Mouse (Mus musculus) lung, embryonic 15.5 days (tissue): ENCODE measurements around the gene Synm. TPM values are rescaled to one million over a fixed set of nuclear protein-coding genes. Genes with fewer than 3 reads are reported as not detected.

Experiments used
- microRNA-seq: library from miRNA; unstranded; fragments of <30 nt; microRNA quantifications from one replicate; pipeline ENCODE4, GENCODE M21; 2016
- polyA plus RNA-seq: library from polyadenylated mRNA; unstranded; fragments of >200 nt; fragmentation: Nextera tagmentation; extraction: Ambion mirVana; gene quantifications from 2 replicates; pipeline ENCODE4 v1.2.1, GENCODE M21; 2015

The Synm gene
- polyA plus RNA-seq, 1 experiment from 2014 or later: 12.7 TPM

Small RNA genes lying within 50 kb of the gene (microRNA-seq; reads per million reads assigned to microRNA genes)
- not detected for gene Gm23844

Other genes starting within 250 kb of the Synm start
- gene Lrrc28, start 114.5 kb downstream of the Synm start, polyA plus RNA-seq: 12.7 and 14.5 TPM in 2 replicates
- 26.8 and 29.0 TPM in 2 replicates for gene Ttc23, start 112.3 kb downstream of the Synm start, polyA plus RNA-seq
- gene Igf1r, start 193.1 kb upstream of the Synm start, polyA plus RNA-seq: 18.6 and 19.6 TPM in 2 replicates